Mouse (Mus musculus) testis, postnatal 14 days (tissue): ENCODE results near the gene Plcd1.

Source experiments
- DNase-seq: peaks from one replicate; pipeline ENCODE4 v3.0.0; 2021; ENCODE audit warnings: low spot score

Plcd1 gene

DNA sequence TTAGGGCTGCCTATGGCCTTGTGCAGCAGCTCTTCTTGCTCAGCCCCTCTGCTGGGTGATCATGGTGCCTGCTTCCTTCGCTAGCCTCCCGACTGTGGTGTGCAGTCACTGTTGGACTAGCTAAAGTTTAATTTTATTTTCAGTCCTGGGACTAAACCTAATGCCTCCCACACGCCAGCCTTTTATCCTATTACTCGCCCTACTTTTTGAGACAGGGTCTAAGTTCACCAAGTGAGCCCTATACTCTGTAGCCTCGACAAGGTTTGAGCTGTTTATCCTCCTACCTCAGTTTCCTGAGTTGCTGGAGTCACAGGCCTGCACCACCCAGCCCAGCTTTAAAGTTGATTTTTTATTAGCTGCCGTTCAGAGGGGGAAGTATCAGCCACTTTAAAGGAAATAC lies 68.0 kb downstream of the Plcd1 start:
- no peak for DNase-seq

- DNase-seq: no peak
Measured at GRCm38 (mm10) chr9:119021731-119022130, 71.6 kb downstream of the Plcd1 start.
